Mouse (Mus musculus) lung, postnatal 14 days (tissue): ENCODE data around the gene Gm9857.

Experiments
- DNase-seq: peaks from one replicate; pipeline ENCODE4 v3.0.0; 2021

Gene Gm9857

DNA sequence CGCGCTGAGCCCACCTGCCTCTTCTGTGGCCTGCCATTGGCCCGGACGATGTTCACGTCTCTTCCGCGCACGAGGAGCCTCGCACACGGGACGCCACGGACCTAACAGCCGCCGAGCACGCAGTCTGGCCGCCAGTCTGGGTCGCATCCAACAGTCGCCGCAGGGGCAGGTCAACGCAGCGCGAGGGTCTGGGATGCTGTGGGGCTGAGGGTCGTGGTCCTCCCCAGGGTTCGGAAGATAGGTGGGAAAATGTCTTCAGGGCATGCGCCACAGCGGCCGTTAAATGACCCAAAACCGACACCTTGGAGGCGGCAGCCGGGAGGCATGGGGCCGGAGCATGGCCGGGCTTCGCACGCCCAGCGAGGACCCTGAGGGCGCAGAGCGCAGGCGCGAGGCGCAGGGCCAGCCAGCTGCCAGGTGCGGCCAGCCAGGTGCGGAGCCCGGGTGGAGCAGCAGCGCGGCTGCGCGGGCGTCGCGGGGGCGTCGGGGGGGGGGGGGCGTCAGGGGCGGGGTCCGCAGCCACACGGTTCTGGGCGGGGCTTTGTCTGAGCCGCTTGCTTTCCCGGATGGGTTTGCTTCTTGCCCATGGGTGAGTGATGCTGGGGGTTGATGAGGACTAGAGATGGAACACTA is at the start of gene Gm9857:
Gene Gm9857 (minus strand): TSS at position 445 of the 633 bp plus-strand sequence.
- peak; percentile 13 for DNase-seq

- no peak for DNase-seq
These were observed 46.9 kb upstream of the Gm9857 start for GRCm38 (mm10) chr3:108987009-108987659.

DNA sequence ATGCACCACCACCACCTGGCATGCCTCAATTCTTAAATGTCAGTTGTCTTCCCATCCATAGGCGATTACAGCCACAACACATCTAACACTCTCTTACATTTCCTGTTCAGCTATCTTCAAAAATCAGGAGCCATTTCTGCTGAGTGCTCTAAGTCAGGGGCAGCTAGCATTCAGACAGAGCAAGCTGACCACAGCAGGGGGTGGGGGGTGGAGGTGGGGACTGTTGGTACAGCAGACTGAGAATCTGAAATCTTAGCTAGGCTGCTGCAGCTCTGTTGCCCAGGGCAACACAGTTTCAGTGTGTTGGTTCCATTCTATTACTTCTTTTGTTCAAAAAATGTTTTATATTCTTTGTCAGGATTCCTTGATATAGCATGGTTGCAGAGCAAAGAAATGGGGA is 46.3 kb upstream of the Gm9857 start:
- DNase-seq = no peak

GRCm38 (mm10) chr3:108983989-108984388 is 43.7 kb upstream of the Gm9857 start:
- DNase-seq = no peak

DNA sequence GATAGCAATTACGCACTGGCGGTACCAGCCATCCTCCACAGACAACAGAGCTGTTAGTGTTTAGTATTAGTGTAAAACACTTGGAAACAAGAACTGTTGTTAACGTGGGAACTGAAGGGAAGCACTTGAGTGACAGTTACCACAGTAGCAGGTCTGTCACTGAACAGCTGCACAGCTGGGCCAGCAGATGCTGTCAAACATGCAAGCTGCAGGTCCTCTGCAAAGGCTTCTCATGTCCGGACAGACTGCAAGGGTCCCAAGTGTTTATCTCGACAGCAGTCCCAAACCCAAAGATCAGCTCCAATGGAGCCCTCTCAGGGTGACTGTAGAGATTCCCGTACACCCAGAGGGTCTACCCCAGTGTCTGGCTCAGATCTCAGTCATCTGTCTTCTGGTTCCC is 41.7 kb upstream of the Gm9857 start:
- no peak for DNase-seq

DNA sequence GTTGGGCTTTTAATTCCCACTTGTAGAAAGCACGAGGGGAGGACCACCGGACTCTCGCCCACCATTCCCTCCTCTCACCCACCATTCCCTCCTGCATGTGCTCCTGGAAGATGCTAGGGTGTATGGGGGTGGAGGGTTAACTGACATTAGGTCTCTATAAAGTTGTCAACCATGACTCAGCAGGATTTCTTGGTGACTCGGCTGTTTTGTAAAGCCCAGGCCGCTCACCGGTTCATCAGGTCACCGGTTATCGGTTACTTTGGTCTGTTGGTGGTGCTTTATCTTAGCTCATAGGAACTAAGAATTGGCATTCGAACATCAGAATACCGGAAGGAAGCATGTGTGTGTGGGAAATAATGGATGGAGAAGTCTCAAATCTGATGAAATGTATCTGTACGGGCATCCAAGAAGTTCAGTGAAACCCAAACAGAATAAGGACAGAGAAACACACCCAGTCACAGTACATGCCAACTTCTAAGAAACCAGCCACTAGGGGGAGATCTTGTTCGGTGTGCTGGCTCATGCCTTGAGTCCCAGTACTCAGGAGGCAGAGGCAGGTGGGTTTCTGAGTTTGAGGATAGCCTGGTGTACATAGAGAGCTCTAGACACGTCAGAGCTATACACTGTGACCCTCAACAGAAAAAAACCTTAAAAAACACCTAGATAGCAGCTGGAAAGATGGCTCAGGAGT is 37.2 kb upstream of the Gm9857 start:
- DNase-seq = peak; percentile 35

DNA sequence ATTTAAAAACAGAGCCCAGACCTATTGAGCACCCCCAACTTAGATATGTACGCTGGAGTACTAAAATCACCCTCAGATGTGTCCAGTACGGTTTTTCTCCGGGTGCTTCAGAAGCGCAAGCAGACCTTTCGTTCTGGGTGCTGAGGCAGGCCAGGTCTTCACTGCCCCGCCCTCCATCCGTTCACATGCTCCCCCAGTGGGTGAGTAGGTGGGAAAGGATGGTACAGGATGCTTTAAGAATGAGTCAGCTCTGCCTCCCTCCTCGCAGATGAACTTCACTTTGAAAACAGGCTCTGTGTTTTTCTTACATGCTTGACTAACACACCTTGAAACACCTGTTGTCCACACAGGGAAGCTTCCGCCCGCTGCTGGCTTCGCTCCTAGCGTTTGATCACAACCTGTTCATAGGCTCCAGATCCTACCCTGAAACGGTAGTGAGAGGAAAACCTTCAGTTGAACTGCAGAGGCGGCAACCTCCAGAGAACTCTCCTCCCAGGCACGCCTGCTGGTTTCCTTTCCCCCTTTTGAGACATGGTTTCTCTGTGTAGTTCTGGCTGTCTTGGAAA is 34.8 kb upstream of the Gm9857 start:
- no peak for DNase-seq

GRCm38 (mm10) chr3:108973980-108974660 is 33.9 kb upstream of the Gm9857 start:
- no peak for DNase-seq

- no peak for DNase-seq
These were observed 25.8 kb upstream of the Gm9857 start for GRCm38 (mm10) chr3:108966051-108966450.

DNA sequence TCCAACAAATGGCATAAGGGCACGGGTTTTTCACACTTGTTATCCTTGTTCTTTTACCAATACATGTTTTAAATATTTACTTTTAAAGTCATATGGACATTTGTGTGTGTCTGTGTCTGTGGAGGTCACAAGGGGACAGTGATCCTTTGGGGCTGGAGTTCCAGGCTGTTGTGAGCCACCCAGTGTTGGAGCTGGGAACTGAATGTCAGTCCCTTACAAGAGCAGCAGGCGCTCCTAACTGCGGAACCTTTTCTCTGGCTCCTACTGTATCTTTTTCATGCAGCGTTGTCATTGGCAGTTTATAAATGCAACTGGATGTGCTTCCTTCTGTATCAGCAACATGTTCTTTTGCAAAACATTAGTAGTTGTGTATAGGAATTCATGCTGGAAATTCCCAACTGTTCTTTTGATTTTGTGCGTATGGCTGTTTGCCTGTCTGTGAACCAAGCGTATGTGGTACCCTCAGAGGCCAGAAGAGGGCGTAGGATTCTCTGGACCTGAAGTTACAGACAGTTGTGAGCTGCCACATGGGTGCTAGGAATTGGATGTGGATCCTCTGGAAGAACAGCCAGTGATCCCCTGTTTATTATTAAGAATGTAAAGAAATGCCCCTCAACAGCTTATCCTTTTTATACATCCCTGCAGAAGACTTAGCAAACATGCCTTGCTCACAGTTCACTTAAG is 24.3 kb upstream of the Gm9857 start:
- DNase-seq = peak; percentile 11

DNA sequence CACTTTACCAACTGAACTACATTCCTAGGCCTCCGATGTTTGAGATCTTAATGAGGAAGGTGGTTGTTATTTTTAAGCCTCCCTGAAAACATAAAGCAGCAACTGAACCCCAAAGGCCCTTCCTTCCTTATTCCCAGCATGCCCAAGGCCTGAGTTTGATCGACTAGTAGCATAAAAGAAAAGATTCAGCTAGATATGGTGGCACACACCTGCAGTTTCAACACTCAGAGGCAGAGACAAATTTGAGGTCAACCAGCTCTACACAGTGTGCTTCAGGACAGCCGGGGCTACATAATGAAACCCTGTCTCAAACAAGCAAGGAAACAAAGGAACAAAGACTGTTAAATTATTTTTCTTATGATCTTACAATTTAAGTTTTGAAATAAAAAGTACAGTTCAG is 23.5 kb upstream of the Gm9857 start:
- no peak for DNase-seq

- DNase-seq = no peak
These were observed 23.0 kb upstream of the Gm9857 start for GRCm38 (mm10) chr3:108963278-108963677.

GRCm38 (mm10) chr3:108961655-108962054 is 21.4 kb upstream of the Gm9857 start:
- no peak for DNase-seq

- peak; percentile 20 for DNase-seq
These were observed 21.0 kb upstream of the Gm9857 start for GRCm38 (mm10) chr3:108961226-108961625.

DNA sequence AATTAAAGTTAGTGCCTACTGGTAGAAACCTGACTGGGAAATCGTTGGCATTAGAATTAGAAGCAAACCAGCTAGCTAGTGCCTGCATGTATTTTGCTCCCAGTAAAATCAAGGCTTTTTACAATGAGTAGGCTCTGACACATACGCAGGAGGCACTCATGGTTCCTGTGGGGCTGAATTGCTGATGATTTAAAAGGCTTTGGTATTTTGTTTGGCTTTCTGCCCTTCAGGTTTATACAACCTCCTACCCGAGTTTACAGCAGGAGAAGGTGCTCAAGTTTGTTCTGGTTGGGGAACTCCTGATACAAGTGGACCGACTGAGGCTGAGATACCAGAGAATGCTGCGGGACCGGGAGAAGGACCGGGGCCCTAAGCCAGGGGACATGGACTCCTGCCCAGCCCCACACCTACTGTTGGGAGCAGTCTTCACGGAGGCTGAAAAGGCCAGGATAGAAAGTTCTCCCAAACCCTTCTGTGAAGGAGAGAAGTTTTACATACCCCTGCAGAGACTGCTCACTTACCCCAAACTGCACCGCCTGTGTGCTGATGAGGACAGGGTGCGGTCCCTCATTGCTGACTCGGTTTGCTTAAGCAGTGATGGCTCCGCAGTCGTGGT is 19.5 kb upstream of the Gm9857 start:
- peak; percentile 5 for DNase-seq

GRCm38 (mm10) chr3:108957976-108958375 is 17.7 kb upstream of the Gm9857 start:
- no peak for DNase-seq

DNA sequence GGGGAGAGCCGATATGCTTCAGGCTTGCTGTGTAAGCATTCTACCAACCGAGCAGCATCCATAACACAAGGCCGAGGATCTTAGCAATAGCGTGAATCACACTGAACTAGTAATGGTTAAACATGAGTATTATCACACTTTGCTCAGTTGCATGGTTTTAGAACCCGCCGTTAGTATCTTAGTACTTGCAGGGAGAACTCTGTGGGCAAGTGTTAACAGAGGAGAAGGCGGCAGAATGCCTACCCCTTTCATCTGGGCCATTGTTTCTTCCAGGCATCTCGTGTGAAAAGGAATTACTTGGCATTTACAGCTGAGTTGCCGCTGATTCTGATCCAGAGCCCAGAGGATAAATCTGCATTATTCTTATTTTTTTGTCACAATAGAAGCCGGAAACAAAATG is 751 bp upstream of the Gm9857 start:
- DNase-seq = no peak

DNA sequence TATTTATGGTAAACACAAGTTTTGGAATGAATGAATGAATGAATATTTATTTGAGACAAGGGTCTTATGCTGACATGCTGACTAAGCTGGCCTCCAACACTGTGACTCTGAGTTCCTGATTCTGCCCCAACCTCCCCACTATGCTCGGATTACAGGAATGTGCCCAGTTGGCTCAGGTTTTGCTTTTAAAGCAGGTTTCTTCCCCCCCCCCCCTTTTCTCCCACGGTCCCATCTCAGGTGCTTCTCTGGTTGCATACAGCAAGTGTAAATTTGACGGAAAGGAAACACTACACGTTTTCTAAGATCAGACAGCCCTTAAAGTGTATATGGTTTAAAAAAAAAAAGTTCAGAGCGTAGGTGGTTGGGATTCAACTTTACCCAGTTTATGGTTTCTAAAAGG is 672 bp downstream of the Gm9857 start, which contains the start of gene Henmt1:
Gene Henmt1 (plus strand): TSS at position 301 of the 400 bp plus-strand sequence.
- DNase-seq = no peak

- no peak for DNase-seq
These were observed 1.6 kb downstream of the Gm9857 start for GRCm38 (mm10) chr3:108938691-108939090.

- DNase-seq = no peak
These were observed 6.7 kb downstream of the Gm9857 start for GRCm38 (mm10) chr3:108933557-108933956.

DNA sequence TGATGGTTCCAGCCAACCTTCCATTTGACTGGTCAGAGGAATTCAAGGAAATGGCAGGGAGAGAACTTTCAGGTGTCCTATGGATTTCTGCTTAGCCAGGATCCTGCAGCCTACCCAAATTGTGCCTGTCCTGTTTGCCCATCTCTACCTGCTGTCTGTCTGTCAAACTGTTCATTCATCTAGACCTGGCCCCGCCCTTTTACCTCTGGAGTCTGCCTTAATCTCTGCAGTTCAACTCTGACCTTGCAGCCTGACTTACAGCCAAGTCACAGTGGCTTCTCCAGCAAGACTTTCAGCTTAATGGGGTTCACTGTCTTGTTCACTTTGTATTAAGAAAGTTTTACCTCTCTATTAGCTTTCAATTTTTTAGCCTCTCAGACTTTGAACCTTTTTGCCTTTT is 13.9 kb downstream of the Gm9857 start:
- no peak for DNase-seq

DNA sequence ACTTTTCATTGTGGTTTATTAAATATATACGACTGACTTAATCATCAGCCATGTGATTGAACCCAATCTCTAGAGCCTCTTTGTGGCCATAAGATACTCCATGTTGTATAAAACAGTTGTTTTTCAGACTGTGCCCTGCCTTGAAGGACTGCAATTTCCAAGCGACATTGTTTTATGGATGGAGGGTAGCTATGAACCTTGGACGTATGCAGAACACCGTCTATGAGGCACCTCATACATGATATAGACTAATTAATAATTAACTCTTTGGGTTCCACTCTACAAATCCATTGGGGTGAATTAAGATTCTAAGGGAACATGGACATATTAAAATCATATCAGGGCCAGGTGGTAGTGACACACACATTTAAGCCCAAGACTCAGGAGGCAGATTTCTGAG is 14.6 kb downstream of the Gm9857 start:
- DNase-seq = no peak
